Mouse (Mus musculus) Patski (cell line): ENCODE data around the gene Usp12. TPM values are rescaled to one million over a fixed set of nuclear protein-coding genes. Genes with fewer than 3 reads are reported as not detected.

Experiments
- ATAC-seq: fragments of 100-300 bp; one replicate; pipeline ENCODE4 v1.8.0; 2021
- CTCF ChIA-PET: fragments of 350-600 bp; sonication (Branson Sonifier 250); formaldehyde crosslinking; loops from one replicate; lab custom pipeline; 2022; ENCODE audit warnings: inconsistent platforms; lab: Charles Lee
- POLR2A ChIA-PET: fragments of 350-600 bp; sonication (Branson Sonifier 250); formaldehyde crosslinking; loops from one replicate; lab custom pipeline; 2022; ENCODE audit warnings: antibody characterized with exemption, inconsistent platforms; lab: Charles Lee
- DNase-seq: peaks from one replicate; pipeline ENCODE4 v3.0.0-alpha.2; 2011; ENCODE audit warnings: low read depth, low spot score
- H3K27me3 ChIP-seq: fragments of 371-371 bp; one replicate; pipeline ENCODE4 v1.5.1; 2021
- CTCF ChIP-seq: fragments of 100-300 bp; IDR thresholded peaks from one replicate; pipeline ENCODE4 v1.5.1; 2021
- in situ Hi-C: fragments of 300-500 bp; cut with MboI; formaldehyde crosslinking; loops from 3 replicates; pipeline ENCODE4 v1.11.1; 2018; ENCODE audit warnings: low pct_unique_long_range_greater_than_20kb, mixed read lengths
- polyA plus RNA-seq: library from polyadenylated mRNA; unstranded; gene quantifications from one replicate; pipeline ENCODE4 v1.2.3, GENCODE M21; 2021

Usp12 gene
- polyA plus RNA-seq, 1 experiment from 2014 or later, result 135 TPM

GRCm38 (mm10) chr5:146809951-146810350 lies 15.1 kb upstream of the Usp12 start:
- in situ Hi-C loops, result no loop called here
- no peaks in the 10 kb centered on the region for H3K27me3 ChIP-seq
- no peak for TF ChIP-seq CTCF
- ChIA-PET CTCF (interaction anchor here (1.9 kb wide), 1 partner anchor 10 kb away, joined by 9 read pairs; no protein-coding TSS in a partner anchor), POLR2A (no interaction called here)
- ATAC-seq (no peak), DNase-seq (no peak)

DNA sequence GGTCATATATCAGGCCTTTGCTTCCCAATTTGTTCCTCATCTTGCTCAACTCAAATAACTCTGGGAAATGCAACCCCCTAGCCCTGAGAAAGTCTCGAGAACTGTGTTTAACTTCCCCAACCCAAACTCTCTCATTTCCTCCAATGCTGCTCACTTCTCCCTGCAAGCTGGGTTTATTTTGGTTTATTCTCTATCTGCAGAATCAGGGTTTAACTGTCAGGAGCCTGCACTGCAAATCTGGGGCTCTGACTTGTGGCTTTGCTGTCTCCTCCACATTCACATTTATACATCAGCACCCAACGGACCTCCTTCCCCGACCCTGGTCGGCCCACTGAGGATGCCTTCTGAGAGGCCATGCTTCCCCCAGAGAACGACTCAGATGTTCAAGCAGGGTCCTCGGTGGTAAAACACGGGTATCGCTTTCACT lies 11.2 kb upstream of the Usp12 start:
- in situ Hi-C loops, result no loop called here
- POLR2A ChIA-PET, result interaction anchor here (0.9 kb wide), 1 partner anchor 14 kb away, joined by 3 read pairs; no protein-coding TSS in a partner anchor

DNA sequence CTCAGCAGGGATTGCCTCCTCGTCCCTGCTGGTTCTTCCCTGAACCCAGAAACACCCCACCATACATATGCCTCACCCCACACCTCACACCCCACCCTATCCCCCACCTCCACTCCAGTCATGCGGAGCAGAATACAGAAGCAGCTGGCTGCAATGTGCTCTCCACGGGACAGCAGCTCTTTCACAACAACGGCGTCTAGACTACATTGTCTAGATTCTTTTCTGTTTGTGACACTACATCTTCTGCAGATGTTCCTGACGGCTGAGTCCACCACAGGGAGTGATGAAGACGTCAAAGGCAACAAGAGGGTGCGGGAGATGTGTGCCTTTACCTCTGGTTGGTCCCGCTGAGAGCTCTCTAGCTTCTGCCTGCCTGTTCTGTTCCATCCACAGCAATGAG lies 3.2 kb upstream of the Usp12 start:
- no peak for DNase-seq
- POLR2A ChIA-PET, result interaction anchor here (0.5 to 1.0 kb wide), 3 partner anchors 29 to 59 kb away, joined by 3 to 4 read pairs (median 4); no protein-coding TSS in a partner anchor
- in situ Hi-C loops, result no loop called here
- CTCF ChIA-PET, result no interaction called here
- no peaks in the 10 kb centered on the region for H3K27me3 ChIP-seq
- TF ChIP-seq CTCF, result no peak
- no peak for ATAC-seq

More for the DNA sequence above, 11.2 kb upstream of the Usp12 start:
- TF ChIP-seq CTCF, result no peak
- H3K27me3 ChIP-seq, result no peaks in the 10 kb centered on the region
- CTCF ChIA-PET, result interaction anchor here (1.8 kb wide), 1 partner anchor 10 kb away, joined by 5 read pairs; no protein-coding TSS in a partner anchor
- DNase-seq (no peak), ATAC-seq (no peak)

DNA sequence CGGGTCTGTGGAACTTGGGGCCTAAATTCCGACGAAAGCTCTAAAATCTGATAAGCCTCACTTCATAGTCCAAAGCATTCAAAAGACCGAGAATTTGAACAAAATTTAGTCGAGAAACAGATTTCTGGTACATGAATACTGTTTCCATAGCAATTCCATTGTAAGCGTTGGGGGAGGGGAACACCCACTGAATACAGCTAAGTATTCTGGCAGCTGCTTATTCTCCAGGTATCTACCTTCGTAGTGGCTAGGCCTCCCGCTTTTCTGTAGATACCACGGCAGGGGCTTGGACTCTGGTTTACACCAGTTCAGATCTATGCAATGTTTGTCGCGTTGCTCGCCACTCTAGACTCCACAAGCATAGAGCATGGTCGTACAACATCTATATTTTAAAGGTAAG lies 922 bp upstream of the Usp12 start:
- ChIA-PET POLR2A (interaction anchor here (0.6 to 1.1 kb wide), 3 partner anchors 37 to 90 kb away, joined by 3 to 4 read pairs (median 4); partner anchors contain the start of gene Rpl21), CTCF (interaction anchor here (1.1 to 3.0 kb wide), 5 partner anchors 9 to 39 kb away, joined by 3 to 7 read pairs (median 4); no protein-coding TSS in a partner anchor)
- DNase-seq (no peak), ATAC-seq (no peak)
- in situ Hi-C loops, result no loop called here
- no peaks in the 10 kb centered on the region for H3K27me3 ChIP-seq
- no peak for TF ChIP-seq CTCF

GRCm38 (mm10) chr5:146794084-146794852 lies 538 bp downstream of the Usp12 start:
- in situ Hi-C loops, result loop anchor here (5.0 kb wide), 1 partner anchor 87 kb away; no protein-coding TSS in a partner anchor
- TF ChIP-seq CTCF, result no peak
- CTCF ChIA-PET, result interaction anchor here (1.3 to 3.0 kb wide), 6 partner anchors 16 to 102 kb away, joined by 3 to 7 read pairs (median 4); partner anchors contain the start of gene Rasl11a
- POLR2A ChIA-PET, result interaction anchor here (0.6 to 3.1 kb wide), 7 partner anchors 24 to 102 kb away, joined by 3 to 16 read pairs (median 4); partner anchors contain the start of genes Rasl11a and Rpl21
- no peak for ATAC-seq
- DNase-seq, result no peak
- H3K27me3 ChIP-seq, result no peaks in the 10 kb centered on the region

DNA sequence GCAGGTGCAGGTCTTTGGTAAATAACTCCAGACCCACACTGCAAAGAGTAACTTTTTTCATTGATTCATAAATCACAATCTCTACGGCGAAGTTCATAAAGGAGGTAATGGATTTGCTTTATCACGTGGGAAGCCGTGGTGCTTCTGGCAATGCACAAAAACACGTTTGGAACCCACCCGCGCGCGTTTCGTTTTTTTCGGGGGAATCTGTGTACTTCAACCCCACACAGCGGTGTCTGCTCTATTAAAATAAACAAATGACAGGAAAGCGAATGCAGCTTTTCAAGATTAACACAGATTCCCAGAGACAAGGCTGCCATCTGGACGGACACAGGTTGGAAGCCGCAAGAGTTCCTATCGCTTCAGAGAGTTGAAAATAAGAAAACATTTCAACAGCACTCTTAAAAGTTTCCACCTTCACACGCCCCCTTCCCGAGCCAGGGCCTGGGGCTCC lies 1.1 kb downstream of the Usp12 start:
- ATAC-seq (no peak), DNase-seq (no peak)
- POLR2A ChIA-PET, result interaction anchor here (0.7 to 3.1 kb wide), 6 partner anchors 15 to 66 kb away, joined by 3 to 16 read pairs (median 4); partner anchors contain the start of genes Rasl11a and Rpl21
- in situ Hi-C loops, result loop anchor here (5.0 kb wide), 1 partner anchor 86 kb away; no protein-coding TSS in a partner anchor
- CTCF ChIA-PET, result interaction anchor here (1.3 to 1.5 kb wide), 4 partner anchors 15 to 101 kb away, joined by 3 to 5 read pairs (median 4); partner anchors contain the start of gene Rasl11a
- no peaks in the 10 kb centered on the region for H3K27me3 ChIP-seq
- no peak for TF ChIP-seq CTCF

DNA sequence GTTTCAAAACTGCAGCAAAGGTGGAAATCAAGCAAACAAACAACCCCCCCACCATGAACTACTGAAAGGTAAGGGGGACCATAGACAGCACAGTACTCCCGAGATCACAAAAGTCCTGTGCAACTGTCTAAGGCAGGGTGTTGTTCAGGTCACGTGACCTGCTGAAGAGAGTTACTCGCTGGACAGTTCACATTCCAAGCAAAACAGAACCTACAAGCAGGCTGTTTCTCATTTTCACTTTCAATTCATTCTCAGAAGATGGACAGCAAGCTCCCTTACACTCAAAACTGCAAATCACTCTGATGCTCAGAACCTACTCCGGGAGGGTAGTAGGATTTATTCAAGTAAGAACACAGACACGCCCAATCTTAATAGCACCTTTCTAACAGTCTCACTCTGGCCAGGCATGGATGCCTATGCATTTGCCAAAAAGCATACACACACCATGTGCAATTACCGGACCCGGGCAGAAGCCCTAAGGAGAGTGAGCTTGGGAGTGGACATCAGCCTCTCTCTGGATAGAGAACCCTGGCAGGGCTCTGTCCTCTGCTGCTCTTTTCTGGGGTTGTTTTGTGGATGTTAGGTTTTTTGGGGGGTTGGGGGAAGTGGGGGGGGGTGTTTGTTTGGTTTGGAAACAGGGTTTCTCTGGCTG lies 2.5 kb downstream of the Usp12 start:
- no peak for DNase-seq
- H3K27me3 ChIP-seq, result no peaks in the 10 kb centered on the region
- in situ Hi-C loops, result loop anchor here (5.0 kb wide), 1 partner anchor 85 kb away; no protein-coding TSS in a partner anchor
- no peak for ATAC-seq
- no peak for TF ChIP-seq CTCF
- ChIA-PET CTCF (interaction anchor here (1.0 to 1.3 kb wide), 2 partner anchors 52 to 86 kb away, joined by 3 read pairs; no protein-coding TSS in a partner anchor), POLR2A (interaction anchor here (0.6 to 3.1 kb wide), 6 partner anchors 10 to 53 kb away, joined by 3 to 16 read pairs (median 4); partner anchors contain the start of gene Rasl11a)

DNA sequence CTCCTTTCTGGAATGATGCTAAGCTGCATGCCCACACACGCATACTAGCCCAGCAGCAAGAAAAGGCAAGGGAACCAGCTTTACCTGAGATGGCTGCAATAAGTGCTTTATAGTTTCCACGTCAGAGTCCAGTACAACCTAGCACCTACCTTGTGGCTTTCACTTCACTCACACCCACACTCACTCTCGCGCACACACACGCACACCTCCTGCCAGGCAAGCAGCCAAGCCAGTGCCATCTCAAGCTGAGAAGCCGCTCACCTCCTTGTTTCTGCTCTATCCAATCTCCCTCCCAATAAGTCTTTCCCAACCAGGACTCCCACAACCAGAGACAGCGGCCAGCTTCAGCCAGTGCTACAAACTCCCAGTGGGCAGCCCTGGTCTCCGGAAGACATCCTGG lies 3.9 kb downstream of the Usp12 start:
- in situ Hi-C loops, result loop anchor here (5.0 kb wide), 1 partner anchor 84 kb away; no protein-coding TSS in a partner anchor
- POLR2A ChIA-PET, result interaction anchor here (0.5 to 1.3 kb wide), 6 partner anchors 15 to 115 kb away, joined by 3 to 7 read pairs (median 3); partner anchors contain the start of gene Rasl11a
- CTCF ChIA-PET, result interaction anchor here (1.0 to 1.4 kb wide), 3 partner anchors 9 to 84 kb away, joined by 3 read pairs; no protein-coding TSS in a partner anchor

DNA sequence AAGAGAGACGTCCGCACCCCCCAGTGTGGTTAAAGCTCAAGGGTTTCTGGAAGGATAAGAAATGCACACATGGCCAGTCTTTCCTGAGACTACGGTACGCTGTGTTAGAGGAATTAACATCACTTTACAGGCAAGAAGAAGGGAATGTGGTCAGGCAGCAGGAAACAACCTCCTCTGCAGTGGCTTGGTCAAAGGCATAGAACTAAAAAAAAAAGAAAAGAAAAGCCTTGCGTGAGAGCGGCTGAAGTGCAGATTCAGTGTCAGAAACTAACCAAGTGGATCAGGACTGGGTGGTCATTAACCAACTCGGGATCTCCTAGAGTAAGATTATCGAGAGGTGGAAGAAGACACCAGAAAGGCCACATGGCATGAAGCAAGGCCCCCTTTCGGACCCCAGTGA lies 5.4 kb downstream of the Usp12 start:
- POLR2A ChIA-PET, result interaction anchor here (0.7 to 1.6 kb wide), 5 partner anchors 10 to 57 kb away, joined by 3 to 6 read pairs (median 4); partner anchors contain the start of genes Rasl11a and Rpl21
- TF ChIP-seq CTCF, result no peak
- peak; percentile 82 for ATAC-seq
- in situ Hi-C loops, result no loop called here
- CTCF ChIA-PET, result interaction anchor here (1.0 to 1.6 kb wide), 4 partner anchors 40 to 83 kb away, joined by 3 to 4 read pairs (median 4); partner anchors contain the start of gene Rasl11a
- peak; percentile 83 for DNase-seq
- no peaks in the 10 kb centered on the region for H3K27me3 ChIP-seq

More for the DNA sequence above, 3.9 kb downstream of the Usp12 start:
- ATAC-seq, result no peak
- no peak for DNase-seq
- no peak for TF ChIP-seq CTCF
- no peaks in the 10 kb centered on the region for H3K27me3 ChIP-seq
